Mouse (Mus musculus) liver, adult 2 months (tissue): ENCODE measurements around the gene Smurf2.

Experiments
- CTCF ChIP-seq: fragments of 200-500 bp; IDR thresholded peaks from 2 replicates; pipeline ENCODE4 v1.5.1; 2011; ENCODE audit warnings: low read depth, low read length, control low read depth
- POLR2A ChIP-seq: fragments of 200-500 bp; IDR thresholded peaks from 2 replicates; pipeline ENCODE4 v1.6.1; 2011; ENCODE audit warnings: low read length, control low read depth; ENCODE audit not compliant: insufficient read depth; ENCODE audit errors: extremely low read depth

- TF ChIP-seq CTCF (no peak), POLR2A (no peak)
Observed at GRCm38 (mm10) chr11:106954566-106954965, 34.1 kb upstream of the Smurf2 start.
